Mouse (Mus musculus): ENCODE results near the gene Lacc1. TPM values are rescaled to one million over a fixed set of nuclear protein-coding genes. Genes with fewer than 3 reads are reported as not detected.

Gene Lacc1
- polyA plus RNA-seq, 1 experiment from 2014 or later: 4.6 TPM

Other genes with a start within 250 kb of the Lacc1 start
- gene Ccdc122, start 132 bp downstream of the Lacc1 start, polyA plus RNA-seq (2016; fragmentation: Nextera tagmentation; extraction: Ambion mirVana): 1.2 TPM in 2 replicates
- 35.4 and 37.1 TPM in 2 replicates for gene Enox1, start 119.9 kb upstream of the Lacc1 start, polyA plus RNA-seq (2016; fragmentation: Nextera tagmentation; extraction: Ambion mirVana)